Mouse (Mus musculus): ENCODE measurements at regions not wholly inside any gene's neighbourhood (a gene's known extent, or its start where the extent isn't known, plus 50 kb on each side); places are given as distances from the start of the nearest gene placed in this dataset.

DNA sequence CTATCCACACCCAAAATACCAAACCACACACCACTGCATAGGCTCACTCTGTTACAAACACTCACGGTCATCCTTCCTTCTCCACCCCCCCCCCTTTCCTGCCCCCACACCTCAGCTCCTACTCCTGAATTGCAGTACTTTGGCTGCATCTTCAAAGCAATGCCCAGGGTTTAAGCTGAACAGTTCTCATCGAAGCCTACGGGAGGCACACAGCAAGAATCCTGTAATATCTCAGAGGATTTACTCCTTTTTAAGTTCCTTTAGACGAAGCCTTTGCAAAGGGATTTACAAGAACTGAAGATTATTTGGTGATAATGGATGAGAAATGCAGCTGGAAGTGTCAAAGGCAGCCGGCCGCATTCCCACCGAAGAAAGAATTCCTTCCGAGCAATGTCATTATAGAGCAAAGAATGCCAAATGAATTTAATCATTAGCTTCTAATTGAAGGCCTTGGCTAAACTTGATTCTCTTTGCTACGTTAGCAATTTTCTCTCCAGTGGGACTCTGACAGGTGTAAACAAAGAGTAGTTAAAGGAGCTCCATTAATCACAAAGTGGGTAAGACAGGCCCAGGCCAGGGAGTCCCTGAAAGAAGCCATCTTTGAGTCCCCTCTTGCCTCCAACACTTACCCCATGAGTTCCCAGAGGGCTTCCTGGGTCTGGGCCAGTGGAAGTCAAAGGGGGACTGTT lies 180.6 kb upstream of the Rfx3 start:
- no peak for TF ChIP-seq POLR2A (IDR thresholded peaks at IDR 0.05; ENCODE audit: low read depth, low read length)
- TF ChIP-seq CTCF (IDR thresholded peaks at IDR 0.05; ENCODE audit: extremely low read depth, insufficient read depth, insufficient read length, insufficient replicate concordance), result no peak

Measured in spleen, adult 2 months (tissue).